Mouse (Mus musculus) layer of hippocampus, postnatal 36 days (tissue): ENCODE results near the gene Msx2. TPM values are rescaled to one million over a fixed set of nuclear protein-coding genes. Genes with fewer than 3 reads are reported as not detected.
A peak's percentile ranks its signal among the peaks of the same experiment; 100 is the strongest.

Experiments used
- DNase-seq, 2 experiments: peaks; one replicate each; pipeline ENCODE4 v3.0.0; 2022
- total RNA-seq, 2 experiments: library from RNA; stranded (reverse); gene quantifications; 2 replicates each; pipeline ENCODE4 v1.2.3; 2021

Msx2 gene
- total RNA-seq: under 1 TPM; 0.55 to 0.66 TPM

GRCm38 (mm10) chr13:53472614-53473124 lies at the start of gene Msx2:
Gene Msx2, minus strand, starts transcription at chr13:53473074.
- peak; percentile 35 to 36 for DNase-seq

- DNase-seq: no peak
Observed at GRCm38 (mm10) chr13:53521468-53521867, 48.6 kb upstream of the Msx2 start.

- DNase-seq: no peak
Observed at GRCm38 (mm10) chr13:53520343-53520937, 47.6 kb upstream of the Msx2 start.

GRCm38 (mm10) chr13:53519727-53520126 lies 46.9 kb upstream of the Msx2 start:
- DNase-seq: no peak

GRCm38 (mm10) chr13:53518306-53518705 lies 45.4 kb upstream of the Msx2 start:
- DNase-seq: no peak

- DNase-seq: no peak
Observed at GRCm38 (mm10) chr13:53514574-53514973, 41.7 kb upstream of the Msx2 start.

GRCm38 (mm10) chr13:53511366-53511765 lies 38.5 kb upstream of the Msx2 start:
- DNase-seq: no peak

- DNase-seq: no peak
Observed at GRCm38 (mm10) chr13:53502406-53502805, 29.5 kb upstream of the Msx2 start.

- no peak for DNase-seq
Observed at GRCm38 (mm10) chr13:53501561-53502253, 28.8 kb upstream of the Msx2 start.

GRCm38 (mm10) chr13:53501057-53501456 lies 28.2 kb upstream of the Msx2 start:
- no peak for DNase-seq

- DNase-seq: no peak
Observed at GRCm38 (mm10) chr13:53486512-53486911, 13.6 kb upstream of the Msx2 start.

- no peak for DNase-seq
Observed at GRCm38 (mm10) chr13:53475701-53476188, 2.9 kb upstream of the Msx2 start.

- no peak for DNase-seq
Observed at GRCm38 (mm10) chr13:53474491-53474890, 1.6 kb upstream of the Msx2 start.

- DNase-seq: no peak
Observed at GRCm38 (mm10) chr13:53473991-53474390, 1.1 kb upstream of the Msx2 start.

- DNase-seq: no peak
Observed at GRCm38 (mm10) chr13:53473291-53473690, 417 bp upstream of the Msx2 start.

- no peak for DNase-seq
Observed at GRCm38 (mm10) chr13:53471926-53472613, 804 bp downstream of the Msx2 start.

GRCm38 (mm10) chr13:53471411-53471810 lies 1.5 kb downstream of the Msx2 start:
- no peak for DNase-seq

- DNase-seq: no peak
Observed at GRCm38 (mm10) chr13:53470437-53471151, 2.3 kb downstream of the Msx2 start.

- DNase-seq: no peak
Observed at GRCm38 (mm10) chr13:53469756-53470155, 3.1 kb downstream of the Msx2 start.

GRCm38 (mm10) chr13:53468171-53468570 lies 4.7 kb downstream of the Msx2 start:
- DNase-seq: no peak

- no peak for DNase-seq
Observed at GRCm38 (mm10) chr13:53466189-53466866, 6.5 kb downstream of the Msx2 start.
